Mouse (Mus musculus) neural tube, embryonic 13.5 days (tissue): Measurements from ENCODE around the gene Pigv. TPM values are rescaled to one million over a fixed set of nuclear protein-coding genes. Genes with fewer than 3 reads are reported as not detected.
A peak's percentile ranks its signal among the peaks of the same experiment; 100 is the strongest.

ENCODE experiments used
- ATAC-seq: fragments of 200-750 bp; cut with Nextera tagmentation; 2 replicates; pipeline ENCODE4 v1.8.0; 2017; ENCODE audit warnings: low read depth, mild to moderate bottlenecking, moderate TSS enrichment, moderate library complexity
- H3K27ac ChIP-seq: fragments of 300-500 bp; sonication (generic); replicated peaks from 2 replicates; pipeline ENCODE4 v1.5.1; 2015; ENCODE audit warnings: moderate library complexity, mild to moderate bottlenecking, inconsistent platforms
- H3K27me3 ChIP-seq: fragments of 300-500 bp; sonication (generic); 2 replicates; pipeline ENCODE4 v1.6.1; 2015; ENCODE audit warnings: mild to moderate bottlenecking, inconsistent platforms
- H3K36me3 ChIP-seq: fragments of 300-500 bp; sonication (generic); 2 replicates; pipeline ENCODE4 v1.6.1; 2015; ENCODE audit warnings: mild to moderate bottlenecking, inconsistent platforms
- H3K4me1 ChIP-seq: fragments of 300-500 bp; sonication (generic); replicated peaks from 2 replicates; pipeline ENCODE4 v1.6.1; 2015; ENCODE audit warnings: inconsistent platforms
- H3K4me2 ChIP-seq: fragments of 300-500 bp; sonication (generic); 2 replicates; pipeline ENCODE4 v1.6.1; 2015; ENCODE audit warnings: inconsistent platforms, mild to moderate bottlenecking, moderate library complexity
- H3K4me3 ChIP-seq: fragments of 300-500 bp; sonication (generic); 2 replicates; pipeline ENCODE4 v1.5.1; 2015; ENCODE audit warnings: mild to moderate bottlenecking, inconsistent platforms
- H3K9ac ChIP-seq: fragments of 300-500 bp; sonication (generic); 2 replicates; pipeline ENCODE4 v1.6.1; 2015; ENCODE audit warnings: moderate library complexity, mild to moderate bottlenecking, inconsistent platforms
- H3K9me3 ChIP-seq: fragments of 300-500 bp; sonication (generic); 2 replicates; pipeline ENCODE4 v1.6.1; 2016; ENCODE audit warnings: inconsistent platforms
- WGBS: fragments of 180-500 bp; shearing (Covaris S2); methylation state at CpG from one replicate; pipeline ENCODE4 v1.1.7; 2015; 5-methylcytosine and 5-hydroxymethylcytosine counted together
- polyA plus RNA-seq: library from polyadenylated mRNA; unstranded; fragments of >200 nt; fragmentation: Nextera tagmentation; extraction: Ambion mirVana; gene quantifications from 2 replicates; pipeline ENCODE4 v1.2.1, GENCODE M21; 2015

Gene Pigv
- 12.3 and 14.2 TPM in 2 replicates for polyA plus RNA-seq

DNA sequence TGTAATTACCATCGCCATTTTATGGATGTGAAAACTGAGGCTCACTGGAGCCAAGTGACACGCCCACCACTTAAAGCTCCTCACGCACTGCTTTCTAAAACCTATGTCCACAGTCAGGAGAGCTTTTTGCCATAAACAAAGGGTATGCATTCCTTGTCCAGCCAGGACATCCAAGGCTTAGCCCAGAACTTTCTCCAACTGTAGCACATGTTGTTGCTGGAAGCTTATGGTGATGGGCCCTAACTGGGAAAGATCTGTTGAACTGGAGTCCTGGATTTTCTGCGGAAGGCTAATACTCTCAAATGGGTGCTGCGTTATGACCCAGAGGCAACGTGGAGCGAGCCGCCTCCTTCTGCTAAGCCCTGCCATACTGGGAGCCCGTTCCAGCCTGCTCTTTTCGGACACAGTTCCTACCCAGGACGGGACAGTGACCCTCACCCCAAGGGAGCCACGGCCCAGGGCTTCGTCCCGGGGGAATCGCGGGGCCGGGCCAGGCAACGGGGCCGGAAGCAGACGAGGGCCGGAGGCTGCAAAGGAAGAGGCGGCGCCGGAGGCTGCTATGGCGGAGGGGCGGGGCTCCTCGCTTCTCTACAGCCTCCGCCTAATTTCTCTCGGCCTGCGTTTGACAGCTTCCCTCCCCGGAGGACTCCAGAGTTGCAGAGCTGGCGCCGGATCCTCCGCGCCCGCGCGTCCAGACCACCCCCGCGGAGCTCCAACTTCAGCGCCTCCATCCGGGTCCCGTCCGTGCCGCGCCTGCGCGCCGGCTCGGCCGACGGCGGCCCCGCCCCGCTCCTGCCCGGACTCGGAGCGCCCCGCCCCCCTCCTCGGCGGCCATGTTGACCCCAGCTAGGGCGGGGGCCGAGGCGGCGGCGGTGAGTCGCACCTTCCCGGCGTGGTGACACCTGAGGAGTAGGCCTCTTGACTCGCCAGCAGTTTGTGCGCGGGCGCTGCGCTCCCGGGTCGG is at the start of gene Pigv:
Gene Pigv, minus strand, starts transcription at position 767 of the 964 bp plus-strand sequence.
- peaks cover 78% of the 10 kb centered on the region for H3K4me1 ChIP-seq
- H3K4me3 ChIP-seq, result peak within 1 kb of the TSS; percentile 75
- ATAC-seq, result peak; percentile 88
- peaks cover 8% of the 10 kb centered on the region; the same call in 1 of the 2 replicates for H3K36me3 ChIP-seq
- H3K27me3 ChIP-seq, result no peaks in the 10 kb centered on the region
- no peaks in the 10 kb centered on the region for H3K9me3 ChIP-seq
- peak within 1 kb of the TSS; percentile 82 for H3K4me2 ChIP-seq
- peak within 1 kb of the TSS; percentile 97 for H3K27ac ChIP-seq
- H3K9ac ChIP-seq, result peak within 1 kb of the TSS; percentile 88
- WGBS, result under 1% methylated on average over 76 of the region's 76 CpGs

GRCm38 (mm10) chr4:133719791-133720190 is 47.3 kb upstream of the Pigv start:
- Histone ChIP-seq H3K27me3 (no peaks in the 10 kb centered on the region), H3K27ac (no peak overlapping the region), H3K4me2 (no peak overlapping the region), H3K4me1 (0 out of 2 replicates have a peak, but pooled peaks cover 2% of the 10 kb centered on the region), H3K9me3 (no peaks in the 10 kb centered on the region), H3K36me3 (peaks cover 81% of the 10 kb centered on the region), H3K9ac (no peak overlapping the region), H3K4me3 (no peak overlapping the region)
- 95% methylated on average over 3 of the region's 3 CpGs for WGBS
- ATAC-seq, result no peak

- no peak for ATAC-seq
- Histone ChIP-seq H3K36me3 (peaks cover 64% of the 10 kb centered on the region), H3K4me3 (no peak overlapping the region), H3K27me3 (no peaks in the 10 kb centered on the region), H3K4me1 (peaks cover 27% of the 10 kb centered on the region), H3K9ac (no peak overlapping the region), H3K27ac (no peak overlapping the region), H3K4me2 (no peak overlapping the region), H3K9me3 (no peaks in the 10 kb centered on the region)
- WGBS, result 88% methylated on average over 5 of the region's 5 CpGs
These were observed 40.3 kb upstream of the Pigv start for GRCm38 (mm10) chr4:133712755-133713154.

- Histone ChIP-seq H3K9ac (no peak overlapping the region), H3K4me1 (peaks cover 38% of the 10 kb centered on the region), H3K4me3 (no peak overlapping the region), H3K9me3 (no peaks in the 10 kb centered on the region), H3K27ac (no peak overlapping the region), H3K36me3 (peaks cover 62% of the 10 kb centered on the region), H3K4me2 (no peak overlapping the region), H3K27me3 (no peaks in the 10 kb centered on the region)
- 74% methylated on average over 6 of the region's 6 CpGs for WGBS
- no peak for ATAC-seq
These were observed 39.0 kb upstream of the Pigv start for GRCm38 (mm10) chr4:133711307-133712076.

GRCm38 (mm10) chr4:133709395-133709794 is 36.9 kb upstream of the Pigv start:
- H3K4me1 ChIP-seq, result peaks cover 45% of the 10 kb centered on the region
- no peaks in the 10 kb centered on the region for H3K9me3 ChIP-seq
- H3K27me3 ChIP-seq, result no peaks in the 10 kb centered on the region
- no peak overlapping the region for H3K9ac ChIP-seq
- H3K4me2 ChIP-seq, result no peak overlapping the region
- 60% methylated on average over 2 of the region's 2 CpGs for WGBS
- no peak overlapping the region for H3K27ac ChIP-seq
- H3K36me3 ChIP-seq, result peaks cover 54% of the 10 kb centered on the region
- no peak overlapping the region for H3K4me3 ChIP-seq
- no peak for ATAC-seq

DNA sequence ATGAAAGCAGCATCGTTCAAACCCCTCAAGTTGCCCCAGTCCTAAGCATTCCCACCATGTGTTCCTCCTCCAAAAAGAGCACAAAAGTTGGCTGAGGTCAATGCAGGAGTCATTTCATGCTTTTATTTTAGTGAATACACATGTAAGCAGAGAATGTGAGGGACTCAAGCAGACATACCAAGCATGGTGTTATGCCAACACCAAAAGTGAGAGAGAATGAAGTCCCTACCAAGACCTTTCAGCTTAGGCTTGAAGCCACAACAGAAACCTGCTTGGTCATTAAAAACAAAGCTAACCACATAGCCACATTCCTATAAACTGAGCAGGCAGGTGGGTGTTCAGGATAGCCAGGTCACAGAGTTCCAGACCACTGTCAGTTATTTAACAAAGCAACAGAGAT is 35.0 kb upstream of the Pigv start:
- 40% methylated on average over 1 of the region's 1 CpGs for WGBS
- Histone ChIP-seq H3K27me3 (no peaks in the 10 kb centered on the region), H3K27ac (peak overlapping the region; percentile 57), H3K9ac (no peak overlapping the region), H3K4me1 (peaks cover 49% of the 10 kb centered on the region), H3K4me3 (no peak overlapping the region), H3K4me2 (no peak overlapping the region), H3K9me3 (no peaks in the 10 kb centered on the region), H3K36me3 (peaks cover 41% of the 10 kb centered on the region)
- no peak for ATAC-seq

- no peak for ATAC-seq
- H3K27ac ChIP-seq, result peak overlapping the region; percentile 57
These were observed 34.5 kb upstream of the Pigv start for GRCm38 (mm10) chr4:133706956-133707355.

GRCm38 (mm10) chr4:133705062-133705461 is 32.6 kb upstream of the Pigv start:
- Histone ChIP-seq H3K27me3 (no peaks in the 10 kb centered on the region), H3K4me2 (no peak overlapping the region), H3K36me3 (peaks cover 48% of the 10 kb centered on the region), H3K9me3 (no peaks in the 10 kb centered on the region), H3K27ac (no peak overlapping the region), H3K4me1 (peaks cover 58% of the 10 kb centered on the region), H3K9ac (no peak overlapping the region), H3K4me3 (no peak overlapping the region)
- WGBS, result 93% methylated on average over 4 of the region's 4 CpGs
- ATAC-seq, result no peak

More at GRCm38 (mm10) chr4:133706956-133707355, 34.5 kb upstream of the Pigv start:
- Histone ChIP-seq H3K4me1 (peaks cover 47% of the 10 kb centered on the region), H3K4me3 (no peak overlapping the region), H3K27me3 (no peaks in the 10 kb centered on the region), H3K4me2 (no peak overlapping the region), H3K9me3 (no peaks in the 10 kb centered on the region), H3K9ac (no peak overlapping the region), H3K36me3 (peaks cover 43% of the 10 kb centered on the region)
- 64% methylated on average over 8 of the region's 8 CpGs for WGBS

- H3K27ac ChIP-seq, result peak overlapping the region; percentile 43
- H3K36me3 ChIP-seq, result peaks cover 46% of the 10 kb centered on the region
- WGBS, result 66% methylated on average over 11 of the region's 11 CpGs
- H3K27me3 ChIP-seq, result no peaks in the 10 kb centered on the region
- H3K9ac ChIP-seq, result no peak overlapping the region
- H3K4me3 ChIP-seq, result no peak overlapping the region
- no peaks in the 10 kb centered on the region for H3K9me3 ChIP-seq
- 0 out of 2 replicates have a peak, but pooled peaks have one; percentile 43 for ATAC-seq
- peaks cover 26% of the 10 kb centered on the region for H3K4me1 ChIP-seq
- H3K4me2 ChIP-seq, result no peak overlapping the region
These were observed 28.5 kb upstream of the Pigv start for GRCm38 (mm10) chr4:133700905-133701368.

GRCm38 (mm10) chr4:133695363-133695762 is 22.9 kb upstream of the Pigv start:
- Histone ChIP-seq H3K27ac (no peak overlapping the region), H3K4me1 (peaks cover 19% of the 10 kb centered on the region), H3K27me3 (no peaks in the 10 kb centered on the region), H3K4me2 (no peak overlapping the region), H3K9ac (no peak overlapping the region), H3K9me3 (no peaks in the 10 kb centered on the region), H3K36me3 (peaks cover 72% of the 10 kb centered on the region), H3K4me3 (no peak overlapping the region)
- WGBS, result 93% methylated on average over 3 of the region's 3 CpGs
- ATAC-seq, result no peak

GRCm38 (mm10) chr4:133690252-133690651 is 17.8 kb upstream of the Pigv start:
- H3K9ac ChIP-seq, result no peak overlapping the region
- 18% methylated on average over 5 of the region's 5 CpGs for WGBS
- H3K27me3 ChIP-seq, result no peaks in the 10 kb centered on the region
- no peak overlapping the region for H3K4me3 ChIP-seq
- no peak overlapping the region for H3K4me2 ChIP-seq
- no peaks in the 10 kb centered on the region for H3K9me3 ChIP-seq
- peaks cover 100% of the 10 kb centered on the region for H3K36me3 ChIP-seq
- ATAC-seq, result 0 out of 2 replicates have a peak, but pooled peaks have one; percentile 19
- H3K4me1 ChIP-seq, result peaks cover 38% of the 10 kb centered on the region
- peak overlapping the region; percentile 38; the same call in 1 of the 2 replicates for H3K27ac ChIP-seq
